Mouse (Mus musculus) olfactory bulb, adult 2 months (tissue): ENCODE measurements around the gene Fbxo10. TPM values are rescaled to one million over a fixed set of nuclear protein-coding genes. Genes with fewer than 3 reads are reported as not detected.
"Not testable (repeated sequence)": the region's sequence is repeated elsewhere in the genome, so short reads cannot be mapped to it uniquely, and the experiment has no call there.

Experiments used
- H3K27ac ChIP-seq: fragments of 200-500 bp; 2 replicates; pipeline ENCODE4 v1.5.1; 2012; ENCODE audit warnings: low read depth, low read length; ENCODE audit not compliant: insufficient read depth
- H3K4me1 ChIP-seq: fragments of 200-500 bp; 2 replicates; pipeline ENCODE4 v1.6.1; 2012; ENCODE audit warnings: low read length; ENCODE audit not compliant: control insufficient read depth, insufficient read depth
- H3K4me3 ChIP-seq: fragments of 200-500 bp; 2 replicates; pipeline ENCODE4 v1.5.1; 2012; ENCODE audit warnings: mild to moderate bottlenecking, low read depth, low read length, moderate library complexity; ENCODE audit not compliant: insufficient read depth
- CTCF ChIP-seq: fragments of 200-500 bp; IDR thresholded peaks from 2 replicates; pipeline ENCODE4 v1.5.1; 2012; ENCODE audit warnings: low read depth, mild to moderate bottlenecking, low read length, moderate library complexity; ENCODE audit not compliant: insufficient read depth
- POLR2A ChIP-seq: fragments of 200-500 bp; IDR thresholded peaks from 2 replicates; pipeline ENCODE4 v1.6.1; 2012; ENCODE audit warnings: mild to moderate bottlenecking, low read depth, low read length, moderate library complexity; ENCODE audit not compliant: insufficient read depth
- WGBS: fragments of 180-500 bp; shearing (Covaris S2); methylation state at CpG from one replicate; pipeline ENCODE4 v1.1.7; 2018; 5-methylcytosine and 5-hydroxymethylcytosine counted together
- polyA plus RNA-seq: library from polyadenylated mRNA; stranded (reverse); fragments of >200 nt; gene quantifications from 2 replicates; pipeline ENCODE4 v1.2.4, GENCODE M21; 2012; ENCODE audit warnings: low replicate concordance; ENCODE audit not compliant: missing spikeins, insufficient read depth, insufficient read length

The Fbxo10 gene
- polyA plus RNA-seq, 1 experiment: not detected

DNA sequence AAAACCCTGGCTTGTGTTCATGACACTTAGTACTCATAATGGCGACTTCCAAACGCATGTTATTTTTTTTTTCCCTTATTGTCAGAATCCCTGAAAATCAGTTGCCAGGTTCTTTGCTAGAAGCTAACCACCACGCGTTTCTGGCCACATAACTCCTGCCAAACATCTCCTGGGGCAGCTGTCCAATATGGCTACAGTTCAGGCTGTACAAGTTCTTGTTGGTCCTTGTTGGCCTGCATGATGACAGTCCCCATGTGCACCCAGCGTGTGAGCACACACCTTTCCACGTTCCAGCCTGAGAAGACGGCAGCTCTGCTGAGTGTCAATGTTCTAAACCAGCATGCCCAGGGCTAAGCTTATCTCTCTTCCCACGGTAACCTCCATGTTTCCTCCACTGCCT lies 29.0 kb downstream of the Fbxo10 start:
- H3K27ac ChIP-seq: no peak overlapping the region
- WGBS: 64% methylated on average over 8 of the region's 8 CpGs
- no peak overlapping the region for H3K4me3 ChIP-seq
- peaks cover 13% of the 10 kb centered on the region; the same call in 1 of the 2 replicates for H3K4me1 ChIP-seq
- TF ChIP-seq POLR2A: no peak
- TF ChIP-seq CTCF: no peak

DNA sequence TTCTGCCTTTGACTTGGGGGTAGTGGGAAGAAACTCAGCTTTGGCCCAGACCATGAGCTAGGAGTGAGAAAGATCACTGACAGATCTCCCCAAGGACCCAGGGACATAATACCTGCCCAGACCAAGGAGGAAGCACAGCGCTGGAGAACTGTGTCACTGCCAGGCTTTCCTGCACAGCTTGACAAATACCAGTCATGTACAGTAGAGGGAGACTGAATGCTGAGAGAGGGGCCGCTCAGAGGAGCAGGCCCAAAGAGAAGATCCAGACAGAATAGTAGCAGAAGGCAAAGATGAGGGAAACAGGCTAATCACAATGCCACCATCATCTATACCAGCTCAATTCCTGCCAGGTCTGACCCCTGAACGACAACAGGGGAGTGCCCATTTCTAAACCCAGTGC lies 29.5 kb downstream of the Fbxo10 start:
- no peak for TF ChIP-seq CTCF
- Histone ChIP-seq H3K4me1 (peaks cover 13% of the 10 kb centered on the region; the same call in 1 of the 2 replicates), H3K27ac (no peak overlapping the region), H3K4me3 (no peak overlapping the region)
- WGBS: 55% methylated on average over 3 of the region's 3 CpGs

DNA sequence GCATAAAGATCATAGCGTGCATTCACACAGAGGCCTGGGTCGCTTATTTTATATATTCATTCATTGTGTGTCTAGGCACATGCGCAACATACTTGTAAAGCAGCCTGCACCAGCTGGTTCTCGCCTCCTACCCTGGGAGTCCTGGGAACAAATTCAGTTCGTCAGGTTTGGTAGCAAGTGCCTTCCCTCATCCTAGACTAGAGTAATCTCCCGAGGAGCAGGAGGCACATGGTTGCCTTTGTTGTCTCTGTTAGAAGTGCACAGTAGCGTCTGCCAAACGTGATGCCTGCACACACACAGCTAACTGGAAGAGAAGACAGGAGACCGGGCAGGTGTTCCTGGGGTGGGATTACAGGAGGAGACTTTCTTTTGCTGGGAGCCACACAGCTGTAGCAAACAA lies 36.4 kb downstream of the Fbxo10 start:
- WGBS: 56% methylated on average over 9 of the region's 9 CpGs
- Histone ChIP-seq H3K4me3 (no peak overlapping the region), H3K27ac (no peak overlapping the region), H3K4me1 (peaks cover 13% of the 10 kb centered on the region)
- TF ChIP-seq POLR2A (no peak), CTCF (no peak)

DNA sequence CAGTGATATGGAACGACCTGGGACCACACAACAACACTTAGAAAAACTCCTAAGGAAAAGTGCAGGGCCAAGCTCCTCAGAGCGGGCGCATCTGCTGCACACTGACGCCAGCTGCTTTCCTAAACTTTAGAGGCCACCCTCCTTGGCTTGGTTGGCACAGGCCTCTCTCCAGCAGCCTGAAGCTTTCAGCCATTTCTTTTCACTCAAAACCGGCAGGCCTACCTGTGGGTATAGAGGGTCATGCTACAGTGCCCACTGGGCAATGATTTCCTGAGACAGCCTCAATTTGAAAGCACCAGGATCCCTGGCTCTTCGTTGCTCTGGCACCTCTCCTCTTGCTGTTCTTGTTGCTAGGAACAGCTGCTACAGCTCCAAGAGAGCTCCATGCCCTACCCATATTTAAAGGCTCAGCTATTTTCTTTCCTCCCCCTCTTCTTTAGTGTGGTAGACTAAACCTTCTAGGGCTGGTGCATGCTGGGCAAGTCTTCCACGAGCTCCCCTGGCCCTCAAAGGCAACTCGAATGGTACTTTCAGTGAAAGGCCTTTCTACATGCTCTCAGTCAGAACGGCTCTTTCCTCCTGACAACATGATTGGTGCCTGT lies 37.0 kb downstream of the Fbxo10 start:
- peaks cover 13% of the 10 kb centered on the region for H3K4me1 ChIP-seq
- 56% methylated on average over 9 of the region's 9 CpGs for WGBS
- no peak overlapping the region for H3K27ac ChIP-seq
- no peak overlapping the region for H3K4me3 ChIP-seq
- TF ChIP-seq POLR2A (no peak), CTCF (no peak)

DNA sequence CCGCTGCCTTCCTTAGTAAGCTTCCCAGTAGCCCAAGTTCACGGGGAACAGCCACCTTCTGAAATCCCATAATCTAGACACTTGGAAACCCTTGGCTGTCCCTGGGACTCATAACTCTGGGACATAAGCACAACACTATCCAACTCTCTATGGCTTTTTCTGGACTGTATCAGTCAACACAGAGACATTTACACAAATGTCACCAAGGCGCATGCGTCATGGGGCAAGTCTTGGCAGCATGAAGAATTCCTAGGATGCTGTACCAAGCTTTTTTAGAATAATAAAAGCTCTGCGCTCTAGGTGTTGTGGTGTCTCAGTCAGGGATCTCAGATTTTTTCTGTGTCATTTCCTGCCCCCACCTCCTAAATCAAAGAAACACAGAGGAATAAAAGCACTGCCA lies 37.7 kb downstream of the Fbxo10 start:
- peaks cover 13% of the 10 kb centered on the region for H3K4me1 ChIP-seq
- TF ChIP-seq CTCF (no peak), POLR2A (no peak)
- H3K4me3 ChIP-seq: no peak overlapping the region
- WGBS: 86% methylated on average over 5 of the region's 5 CpGs
- no peak overlapping the region for H3K27ac ChIP-seq

DNA sequence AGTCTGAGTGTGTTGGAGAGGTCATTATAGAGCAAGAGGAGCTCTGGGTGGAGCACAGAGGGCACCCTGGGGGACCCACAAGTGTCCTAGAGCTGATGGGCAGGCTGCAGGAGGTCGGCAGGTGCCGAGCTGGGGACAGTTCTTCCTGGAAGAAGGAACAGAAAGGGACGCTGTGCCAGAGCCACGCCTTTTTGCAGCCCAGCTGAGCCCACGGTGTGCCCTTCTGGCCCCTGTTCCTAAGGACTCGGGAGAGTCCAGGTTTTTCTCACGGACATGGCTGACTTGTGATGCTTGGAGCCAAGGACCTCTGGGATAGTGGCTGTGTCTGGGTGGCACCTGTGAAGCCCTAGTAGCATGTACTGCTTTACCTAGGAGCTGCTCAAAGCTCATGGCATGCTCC lies 43.6 kb downstream of the Fbxo10 start:
- WGBS: 82% methylated on average over 7 of the region's 7 CpGs
- Histone ChIP-seq H3K27ac (no peak overlapping the region), H3K4me3 (no peak overlapping the region), H3K4me1 (no peaks in the 10 kb centered on the region)
- no peak for TF ChIP-seq CTCF
- TF ChIP-seq POLR2A: no peak

DNA sequence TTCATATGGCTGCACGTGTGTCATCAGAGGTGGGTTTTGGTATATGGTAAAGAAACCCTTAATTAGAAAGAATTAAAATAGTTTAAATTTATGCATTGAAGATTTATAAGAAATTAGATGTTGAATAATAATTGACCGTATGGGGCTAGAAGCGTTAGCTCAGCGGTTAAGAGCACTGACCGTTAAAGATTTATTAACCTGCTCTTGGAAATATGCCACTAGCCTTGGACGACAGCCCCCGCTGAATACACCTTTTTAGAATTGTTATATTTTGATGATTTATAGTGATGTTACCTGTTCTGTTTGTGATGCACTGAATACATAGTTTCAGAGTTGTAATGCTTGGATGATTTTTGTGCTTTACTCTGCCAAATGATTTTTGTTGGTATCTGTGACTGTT lies 44.9 kb downstream of the Fbxo10 start:
- 96% methylated on average over 7 of the region's 7 CpGs for WGBS
- H3K27ac ChIP-seq, H3K4me1 ChIP-seq, H3K4me3 ChIP-seq: not testable (repeated sequence)

DNA sequence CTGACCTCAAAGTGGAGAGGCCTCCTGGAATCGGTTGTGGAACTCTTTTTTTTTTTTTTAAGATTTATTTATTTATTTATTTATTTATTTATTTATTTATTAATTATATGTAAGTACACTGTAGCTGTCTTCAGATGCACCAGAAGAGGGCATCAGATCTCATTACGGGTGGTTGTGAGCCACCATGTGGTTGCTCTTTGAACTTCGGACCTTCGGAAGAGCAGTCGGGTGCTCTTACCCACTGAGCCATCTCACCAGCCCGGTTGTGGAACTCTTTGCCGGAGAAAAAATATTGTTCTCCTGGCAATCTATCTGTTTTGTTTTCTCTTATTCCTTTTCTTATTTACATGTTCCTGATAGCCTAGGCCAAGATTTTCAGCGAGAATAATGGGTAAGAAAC lies 45.5 kb downstream of the Fbxo10 start:
- H3K4me1 ChIP-seq, H3K27ac ChIP-seq, H3K4me3 ChIP-seq: not testable (repeated sequence)
- WGBS: 58% methylated on average over 8 of the region's 8 CpGs

DNA sequence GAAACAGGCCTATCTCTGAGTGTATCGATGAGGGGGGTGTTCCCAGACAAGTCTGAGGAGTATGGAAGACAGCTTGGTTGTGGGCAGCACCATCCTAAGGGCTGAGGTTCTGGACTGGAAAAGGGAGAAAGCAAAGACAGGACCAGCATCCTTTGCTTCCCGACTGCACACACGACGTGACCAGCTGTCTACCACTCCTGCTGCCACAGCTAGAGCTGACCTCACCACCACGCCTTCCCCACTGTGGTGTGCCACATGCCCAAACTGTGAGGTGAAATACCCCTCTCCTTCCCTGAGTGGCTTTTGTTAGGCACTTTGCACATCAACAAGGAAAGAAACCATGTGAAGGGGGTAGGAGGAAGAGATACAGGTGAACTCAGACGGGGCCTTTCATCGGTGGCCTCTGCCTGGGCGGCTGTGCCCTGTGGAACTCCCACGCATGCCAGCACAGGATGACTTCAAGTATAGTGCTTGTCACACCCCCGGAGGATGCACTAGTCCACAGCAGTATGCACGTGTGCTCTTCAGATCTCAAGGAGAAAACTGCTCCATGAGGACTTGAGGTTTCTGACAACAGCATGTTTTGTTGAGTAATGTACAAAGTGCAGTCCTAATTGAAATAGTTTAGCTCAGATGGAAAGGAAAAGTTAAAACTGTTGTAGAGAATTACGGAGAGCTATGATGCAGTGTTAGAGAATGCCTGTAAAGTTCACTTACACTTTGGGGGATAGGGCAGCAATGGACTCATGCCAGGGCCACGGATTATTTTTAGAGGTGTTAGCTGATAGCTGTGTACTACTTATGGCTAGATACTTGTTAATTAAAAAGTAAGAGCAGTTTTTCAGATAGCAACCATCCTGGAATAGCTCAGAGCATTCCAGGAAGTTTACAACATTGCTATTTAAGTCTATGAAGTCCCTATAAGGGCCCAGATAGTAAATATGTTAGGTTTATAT lies 46.7 kb downstream of the Fbxo10 start:
- 85% methylated on average over 13 of the region's 13 CpGs for WGBS
- H3K4me3 ChIP-seq: no peak overlapping the region
- H3K4me1 ChIP-seq: no peaks in the 10 kb centered on the region
- TF ChIP-seq POLR2A: no peak
- no peak for TF ChIP-seq CTCF
- H3K27ac ChIP-seq: no peak overlapping the region

DNA sequence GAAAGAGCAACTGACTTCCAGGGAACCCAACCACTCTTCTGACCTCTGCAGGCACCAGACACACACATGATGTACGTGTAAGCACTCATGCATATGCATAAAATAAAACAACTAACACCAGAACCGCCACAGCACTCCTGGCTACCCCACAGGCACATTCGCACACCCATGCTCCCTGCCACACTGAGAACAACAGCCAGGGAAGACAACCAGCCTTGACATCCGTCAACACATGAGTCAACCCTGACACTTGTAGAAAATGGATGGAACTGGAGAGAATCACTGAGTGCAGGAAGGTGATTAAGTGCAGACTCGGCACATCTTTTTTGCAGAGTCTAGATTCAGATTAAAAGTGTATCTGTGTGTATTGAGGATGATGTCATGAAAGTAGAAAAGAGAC lies 47.8 kb downstream of the Fbxo10 start:
- Histone ChIP-seq H3K4me3 (no peak overlapping the region), H3K4me1 (no peaks in the 10 kb centered on the region), H3K27ac (no peak overlapping the region)
- 84% methylated on average over 5 of the region's 5 CpGs for WGBS
- TF ChIP-seq POLR2A (no peak), CTCF (no peak)
